10 mouse cellular contexts compared by ENCODE assay signal in genomic region chr6:3745546-3745945, GRCm38 (mm10). TPM values are rescaled to one million over a fixed set of nuclear protein-coding genes. Genes with fewer than 3 reads are reported as not detected.
DNase-seq lines count a peak whose midpoint lies in the region; ATAC-seq and TF ChIP-seq lines count a peak whose summit lies in the region.
"Had no signal": no experiment of that assay in that cellular context is flagged by ENCODE, and none has a peak within 500 bp of the region (broad histone marks: within the 10 kb centered on the region; RNA-seq: fewer than 3 reads in every experiment).

No protein-coding gene starts in this region.

- no peak overlapping the region for H3K4me2 ChIP-seq in intestine, postnatal 0 days (replicated peaks; ENCODE audit: low read depth)
- no peak overlapping the region for H3K4me2 ChIP-seq in intestine, embryonic 15.5 days (replicated peaks)
- no peak overlapping the region for H3K4me2 ChIP-seq in midbrain, embryonic 14.5 days (ENCODE audit: low read length)
- no peak overlapping the region for H3K4me2 ChIP-seq in midbrain, embryonic 13.5 days (replicated peaks)
- H3K4me2 ChIP-seq: heart, embryonic 15.5 days; neural tube, embryonic 13.5 days had no signal

- H3K4me3 ChIP-seq in intestine, postnatal 0 days (ENCODE audit: low read depth, low read length) = no peak overlapping the region
- no peak overlapping the region for H3K4me3 ChIP-seq in intestine, embryonic 15.5 days (replicated peaks)
- no peak overlapping the region for H3K4me3 ChIP-seq in midbrain, embryonic 14.5 days (replicated peaks; ENCODE audit: low read depth, low read length)
- no peak overlapping the region for H3K4me3 ChIP-seq in midbrain, embryonic 13.5 days (replicated peaks)
- H3K4me3 ChIP-seq: heart, embryonic 15.5 days; neural tube, embryonic 13.5 days had no signal

- ATAC-seq in intestine, postnatal 0 days = no peak
- ATAC-seq in intestine, embryonic 15.5 days = no peak
- ATAC-seq in midbrain, embryonic 14.5 days (ENCODE audit: low FRiP score, low TSS enrichment) = 0 out of 2 replicates have a peak, but pooled peaks have one; percentile 31
- no peak for ATAC-seq in midbrain, embryonic 13.5 days

- no peaks in the 10 kb centered on the region for H3K9me3 ChIP-seq in intestine, postnatal 0 days (ENCODE audit: control insufficient read depth)
- no peaks in the 10 kb centered on the region for H3K9me3 ChIP-seq in intestine, embryonic 15.5 days
- no peaks in the 10 kb centered on the region for H3K9me3 ChIP-seq in midbrain, embryonic 14.5 days (ENCODE audit: control insufficient read depth, low read length)
- H3K9me3 ChIP-seq in midbrain, embryonic 13.5 days = no peaks in the 10 kb centered on the region
- H3K9me3 ChIP-seq: heart, embryonic 15.5 days; neural tube, embryonic 13.5 days had no signal

- 38% methylated on average over 2 of the region's 2 CpGs for WGBS in intestine, postnatal 0 days
- 35% methylated on average over 2 of the region's 2 CpGs for WGBS in intestine, embryonic 15.5 days
- 39% methylated on average over 2 of the region's 2 CpGs for WGBS in midbrain, embryonic 14.5 days
- WGBS in midbrain, embryonic 13.5 days = 33% methylated on average over 2 of the region's 2 CpGs

- H3K27me3 ChIP-seq in intestine, postnatal 0 days (replicated peaks; ENCODE audit: control insufficient read depth, insufficient read depth, low read length) = no peaks in the 10 kb centered on the region
- no peaks in the 10 kb centered on the region for H3K27me3 ChIP-seq in intestine, embryonic 15.5 days (replicated peaks)
- no peaks in the 10 kb centered on the region for H3K27me3 ChIP-seq in midbrain, embryonic 14.5 days (ENCODE audit: control insufficient read depth, insufficient read depth, low read length)
- H3K27me3 ChIP-seq in midbrain, embryonic 13.5 days = no peaks in the 10 kb centered on the region
- H3K27me3 ChIP-seq: heart, embryonic 15.5 days; neural tube, embryonic 13.5 days had no signal

- H3K4me1 ChIP-seq in intestine, postnatal 0 days (replicated peaks; ENCODE audit: control insufficient read depth, insufficient read depth, low read length) = no peaks in the 10 kb centered on the region
- H3K4me1 ChIP-seq in intestine, embryonic 15.5 days (replicated peaks) = no peaks in the 10 kb centered on the region
- no peaks in the 10 kb centered on the region for H3K4me1 ChIP-seq in midbrain, embryonic 14.5 days (ENCODE audit: control insufficient read depth, insufficient read depth, low read length)
- H3K4me1 ChIP-seq in midbrain, embryonic 13.5 days (replicated peaks) = no peaks in the 10 kb centered on the region
- H3K4me1 ChIP-seq: heart, embryonic 15.5 days; neural tube, embryonic 13.5 days had no signal

- TF ChIP-seq CTCF in intestine, postnatal 0 days (IDR thresholded peaks at IDR 0.05; ENCODE audit: low read depth) = peak; percentile 64

- peak; percentile 58 for DNase-seq in midbrain, embryonic 14.5 days
- DNase-seq in ZHBTc4 (ENCODE audit: low read depth, low spot score) = peak; percentile 28
- DNase-seq in right cerebral cortex, adult 18-20 months = no peak
- DNase-seq in spleen, postnatal 10 days (ENCODE audit: low spot score in 2 of 2) = no peak
- DNase-seq: right cerebral cortex, postnatal 4 days had no signal

- H3K36me3 ChIP-seq in intestine, postnatal 0 days (ENCODE audit: control insufficient read depth, insufficient read depth) = no peaks in the 10 kb centered on the region
- H3K36me3 ChIP-seq in intestine, embryonic 15.5 days = no peaks in the 10 kb centered on the region
- H3K36me3 ChIP-seq in midbrain, embryonic 14.5 days (ENCODE audit: control insufficient read depth, insufficient read depth, low read length) = no peaks in the 10 kb centered on the region
- no peaks in the 10 kb centered on the region for H3K36me3 ChIP-seq in midbrain, embryonic 13.5 days
- H3K36me3 ChIP-seq: heart, embryonic 15.5 days; neural tube, embryonic 13.5 days had no signal

- no peak overlapping the region for H3K27ac ChIP-seq in intestine, postnatal 0 days (ENCODE audit: low read depth, low read length)
- H3K27ac ChIP-seq in intestine, embryonic 15.5 days = no peak overlapping the region
- H3K27ac ChIP-seq in midbrain, embryonic 14.5 days (replicated peaks; ENCODE audit: low read depth, low read length) = no peak overlapping the region
- no peak overlapping the region for H3K27ac ChIP-seq in midbrain, embryonic 13.5 days
- H3K27ac ChIP-seq: heart, embryonic 15.5 days; neural tube, embryonic 13.5 days had no signal

- H3K9ac ChIP-seq in intestine, postnatal 0 days (ENCODE audit: low read depth, low read length) = no peak overlapping the region
- no peak overlapping the region for H3K9ac ChIP-seq in intestine, embryonic 15.5 days
- no peak overlapping the region for H3K9ac ChIP-seq in midbrain, embryonic 14.5 days (replicated peaks; ENCODE audit: low read length)
- no peak overlapping the region for H3K9ac ChIP-seq in midbrain, embryonic 13.5 days (replicated peaks)
- H3K9ac ChIP-seq: heart, embryonic 15.5 days; neural tube, embryonic 13.5 days had no signal

RNA-seq across cellular contexts. Expression of gene Calcr, which starts 19.0 kb away (rescaled TPM):
- polyA plus RNA-seq in intestine, postnatal 0 days (2015; fragmentation: Nextera tagmentation; extraction: Ambion mirVana) = 0.05 and 0.12 TPM in 2 replicates
- polyA plus RNA-seq in intestine, embryonic 15.5 days (2015; fragmentation: Nextera tagmentation; extraction: Ambion mirVana) = 0.16 and 0.24 TPM in 2 replicates
- polyA plus RNA-seq in midbrain, embryonic 14.5 days (2014; fragmentation: Nextera tagmentation; extraction: Ambion mirVana) = 6.7 and 7.4 TPM in 2 replicates
- polyA plus RNA-seq in midbrain, embryonic 13.5 days (2015; fragmentation: Nextera tagmentation; extraction: Ambion mirVana) = 4.4 and 7.3 TPM in 2 replicates

Comparison
In these comparisons a context has a peak if more than half of its experiments do, and no peak if none do; other contexts are left out.
1. DNase-seq: peak in midbrain, embryonic 14.5 days (single experiment) and ZHBTc4 (single experiment); none in right cerebral cortex, adult 18-20 months (single experiment) and spleen, postnatal 10 days (0 of 2).